Mouse (Mus musculus): Measurements from ENCODE around the gene Arhgef19.

- no peak for TF ChIP-seq CTCF (IDR thresholded peaks at IDR 0.05; ENCODE audit: borderline replicate concordance, extremely low read depth, insufficient read depth, insufficient read length)
- TF ChIP-seq POLR2A (IDR thresholded peaks at IDR 0.05; ENCODE audit: borderline replicate concordance, extremely low read depth, insufficient read depth, insufficient read length, poor library complexity, severe bottlenecking), result no peak
Measured at GRCm38 (mm10) chr4:141251071-141251470, 11.8 kb downstream of the Arhgef19 start.

All from brain, embryonic 14.5 days (tissue).